Mouse (Mus musculus) ES-Bruce4 (cell line): ENCODE data around the gene Cradd.

Source experiments
- CTCF ChIP-seq: IDR thresholded peaks from one replicate; pipeline ENCODE4 v1.8.1; 2011; ENCODE audit warnings: low read depth, low read length
- POLR2A ChIP-seq: IDR thresholded peaks from one replicate; pipeline ENCODE4 v1.8.1; 2011; ENCODE audit warnings: low read length; ENCODE audit not compliant: insufficient read depth

GRCm38 (mm10) chr10:95254453-95255001, 69.4 kb downstream of the Cradd start:
- no peak for TF ChIP-seq POLR2A
- TF ChIP-seq CTCF = no peak
